Mouse (Mus musculus) midbrain, embryonic 14.5 days (tissue): ENCODE measurements around the gene Zfp966. TPM values are rescaled to one million over a fixed set of nuclear protein-coding genes. Genes with fewer than 3 reads are reported as not detected.
"Not testable (repeated sequence)": the region's sequence is repeated elsewhere in the genome, so short reads cannot be mapped to it uniquely, and the experiment has no call there.

ENCODE experiments used
- ATAC-seq: fragments of 200-750 bp; cut with Nextera tagmentation; 2 replicates; pipeline ENCODE4 v1.8.0; 2017; ENCODE audit warnings: moderate number of reproducible peaks, moderate library complexity; ENCODE audit not compliant: low FRiP score, low TSS enrichment
- DNase-seq: peaks from one replicate; pipeline ENCODE4 v3.0.0-alpha.2; 2015
- H3K27ac ChIP-seq: fragments of 300-500 bp; sonication (generic); replicated peaks from 2 replicates; pipeline ENCODE4 v1.5.1; 2014; ENCODE audit warnings: mild to moderate bottlenecking, low read depth, low read length, moderate library complexity
- H3K27me3 ChIP-seq: fragments of 300-500 bp; sonication (generic); 2 replicates; pipeline ENCODE4 v1.6.1; 2014; ENCODE audit warnings: low read length, control low read depth, mixed read lengths; ENCODE audit not compliant: control insufficient read depth, insufficient read depth
- H3K36me3 ChIP-seq: fragments of 300-500 bp; sonication (generic); 2 replicates; pipeline ENCODE4 v1.6.1; 2014; ENCODE audit warnings: low read length, control low read depth; ENCODE audit not compliant: control insufficient read depth, insufficient read depth
- H3K4me1 ChIP-seq: fragments of 300-500 bp; sonication (generic); 2 replicates; pipeline ENCODE4 v1.6.1; 2014; ENCODE audit warnings: mild to moderate bottlenecking, antibody characterized with exemption, low read length, control low read depth; ENCODE audit not compliant: control insufficient read depth, insufficient read depth
- H3K4me2 ChIP-seq: fragments of 300-500 bp; sonication (generic); 2 replicates; pipeline ENCODE4 v1.6.1; 2014; ENCODE audit warnings: mild to moderate bottlenecking, low read length, moderate library complexity
- H3K4me3 ChIP-seq: fragments of 300-500 bp; sonication (generic); replicated peaks from 2 replicates; pipeline ENCODE4 v1.5.1; 2014; ENCODE audit warnings: low read depth, low read length
- H3K9ac ChIP-seq: fragments of 300-500 bp; sonication (generic); replicated peaks from 2 replicates; pipeline ENCODE4 v1.6.1; 2014; ENCODE audit warnings: mild to moderate bottlenecking, low read length, moderate library complexity
- H3K9me3 ChIP-seq: fragments of 300-500 bp; sonication (generic); 2 replicates; pipeline ENCODE4 v1.6.1; 2016; ENCODE audit warnings: low read length, control low read depth, mixed read lengths; ENCODE audit not compliant: control insufficient read depth
- WGBS: fragments of 180-500 bp; shearing (Covaris S2); extraction: QIAGEN DNeasy Blood & Tissue Kit; methylation state at CpG from one replicate; pipeline ENCODE4 v1.1.7; 2014; 5-methylcytosine and 5-hydroxymethylcytosine counted together
- polyA plus RNA-seq: library from polyadenylated mRNA; unstranded; fragments of >200 nt; fragmentation: Nextera tagmentation; extraction: Ambion mirVana; gene quantifications from 2 replicates; pipeline ENCODE4 v1.2.1, GENCODE M21; 2014

The Zfp966 gene
- 2.5 and 3.2 TPM in 2 replicates for polyA plus RNA-seq

DNA sequence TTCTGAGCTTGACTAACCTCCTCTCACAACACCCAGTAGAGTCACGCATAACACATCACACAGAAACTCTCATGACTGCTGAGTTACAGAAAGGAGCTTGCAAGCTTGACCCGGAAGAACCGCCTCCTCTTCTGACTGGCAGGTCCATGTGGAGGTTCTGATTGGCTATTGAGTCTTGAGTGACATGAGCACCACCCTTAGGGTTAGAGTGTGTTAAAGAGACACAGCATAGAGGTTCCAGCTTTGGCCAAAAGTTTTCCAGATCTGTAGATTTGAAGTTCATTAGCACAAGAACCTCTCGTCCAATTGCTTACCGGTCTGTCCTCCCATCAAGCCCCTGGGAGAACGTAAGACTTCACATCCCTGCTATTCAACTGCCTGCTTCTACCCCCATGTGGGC is at the start of gene Zfp966:
Gene Zfp966 (minus strand): TSS at position 101 of the 400 bp plus-strand sequence.
- DNase-seq, H3K4me2 ChIP-seq, H3K27me3 ChIP-seq, H3K36me3 ChIP-seq, H3K4me3 ChIP-seq, H3K27ac ChIP-seq, H3K9me3 ChIP-seq, ATAC-seq, H3K9ac ChIP-seq, H3K4me1 ChIP-seq: not testable (repeated sequence)
- no CpG with 5 or more reads among the region's 6 CpGs for WGBS

- DNase-seq, H3K4me1 ChIP-seq, H3K4me2 ChIP-seq, H3K36me3 ChIP-seq, H3K9me3 ChIP-seq, ATAC-seq, H3K27ac ChIP-seq, H3K4me3 ChIP-seq, H3K9ac ChIP-seq, H3K27me3 ChIP-seq: not testable (repeated sequence)
- no CpG with 5 or more reads among the region's 4 CpGs for WGBS
Observed at GRCm38 (mm10) chr2:175965031-175965430, 34.1 kb upstream of the Zfp966 start, which contains the start of gene Gm2026. Gene Gm2026, plus strand, starts transcription at chr2:175965331.

DNA sequence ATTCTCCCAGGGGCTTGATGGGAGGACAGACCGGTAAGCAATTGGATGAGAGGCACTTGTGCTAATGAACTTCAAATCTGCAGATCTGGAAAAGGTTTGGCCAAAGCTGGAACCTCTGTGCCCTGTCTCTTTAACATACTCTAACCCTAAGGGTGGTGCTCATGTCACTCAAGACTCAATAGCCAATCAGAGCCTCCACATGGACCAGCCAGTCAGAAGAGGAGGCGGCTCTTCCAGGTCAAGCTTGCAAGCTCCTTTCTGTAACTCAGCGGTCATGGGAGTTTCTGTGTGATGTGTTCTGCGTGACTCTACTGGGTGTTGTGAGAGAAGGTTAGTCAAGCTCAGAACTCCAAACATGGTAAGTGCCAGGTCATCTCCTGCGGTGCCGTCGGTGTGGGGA is 61.9 kb downstream of the Zfp966 start, which contains the start of gene Gm6710:
Gene Gm6710 (plus strand): TSS at position 196 of the 400 bp plus-strand sequence.
- H3K4me3 ChIP-seq, H3K4me1 ChIP-seq, H3K27ac ChIP-seq, H3K27me3 ChIP-seq, H3K36me3 ChIP-seq, DNase-seq, H3K9me3 ChIP-seq, H3K4me2 ChIP-seq, H3K9ac ChIP-seq, ATAC-seq: not testable (repeated sequence)
- WGBS = no CpG with 5 or more reads among the region's 7 CpGs

Other genes starting within 250 kb of the Zfp966 start
- 10.5 and 14.2 TPM in 2 replicates for gene Zfp969, start 227.5 kb downstream of the Zfp966 start, polyA plus RNA-seq
- not detected in 2 replicates for gene Gm2007, start 189.6 kb downstream of the Zfp966 start, polyA plus RNA-seq
- 2.8 TPM in 1 of 2 replicates, not detected in the other for gene Gm14288, start 130.0 kb downstream of the Zfp966 start, polyA plus RNA-seq
- 30.3 and 33.5 TPM in 2 replicates for gene Gm6710, start 61.9 kb downstream of the Zfp966 start, polyA plus RNA-seq
- gene Gm2026, start 34.2 kb upstream of the Zfp966 start, polyA plus RNA-seq = 22.5 TPM in 2 replicates
- gene Gm2004, start 218.7 kb upstream of the Zfp966 start, polyA plus RNA-seq = 0.98 and 1.6 TPM in 2 replicates